Mouse (Mus musculus): ENCODE results near the gene Lamb3. TPM values are rescaled to one million over a fixed set of nuclear protein-coding genes. Genes with fewer than 3 reads are reported as not detected.

The Lamb3 gene
- polyA plus RNA-seq, 1 experiment from 2014 or later: 34.9 TPM

DNA sequence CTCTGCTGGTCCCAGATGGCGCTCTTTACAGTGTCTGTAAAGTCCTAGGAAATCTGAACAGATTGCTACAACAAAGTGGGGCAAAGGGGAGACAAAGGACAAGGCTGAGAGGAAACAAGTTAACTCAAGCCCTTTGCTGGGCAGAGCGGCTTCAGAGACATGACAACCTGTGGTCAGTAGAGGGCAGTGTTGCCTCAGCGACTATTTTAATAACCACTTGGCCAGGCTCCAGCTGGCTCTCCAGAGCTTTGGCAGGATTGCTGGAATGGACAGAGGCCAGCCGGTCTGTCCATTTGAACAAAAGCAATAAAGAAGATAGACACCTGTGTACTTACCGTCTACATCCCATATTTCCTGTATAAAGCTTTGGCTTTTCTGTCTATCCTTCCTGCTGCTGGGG, 178.6 kb downstream of the Lamb3 start:
- H3K9me3 ChIP-seq (ENCODE audit: control insufficient read depth, low read length): no peaks in the 10 kb centered on the region
- H3K36me3 ChIP-seq (ENCODE audit: control insufficient read depth, insufficient read depth, low read length): no peaks in the 10 kb centered on the region
- no peak overlapping the region for H3K4me3 ChIP-seq (ENCODE audit: low read depth, low read length)
- H3K4me2 ChIP-seq (replicated peaks; ENCODE audit: low read depth): no peak overlapping the region
- H3K27ac ChIP-seq (replicated peaks): no peak overlapping the region
- TF ChIP-seq EP300 (optimal IDR thresholded peaks at IDR 0.05) (no peak), CTCF (IDR thresholded peaks at IDR 0.05; ENCODE audit: low read depth) (peak; percentile 96)
- DNase-seq (ENCODE audit: low spot score) (peak; percentile 86), ATAC-seq (ENCODE audit: low FRiP score, low TSS enrichment) (peak; percentile 65)
- H3K4me1 ChIP-seq (replicated peaks; ENCODE audit: control insufficient read depth, insufficient read depth): peaks cover 7% of the 10 kb centered on the region; the same call in 1 of the 2 replicates
- no peaks in the 10 kb centered on the region for H3K27me3 ChIP-seq (ENCODE audit: control insufficient read depth, insufficient read depth, low read length)
- no peak overlapping the region for H3K9ac ChIP-seq (ENCODE audit: low read length)
- WGBS: 2% methylated on average over 5 of the region's 5 CpGs

DNA sequence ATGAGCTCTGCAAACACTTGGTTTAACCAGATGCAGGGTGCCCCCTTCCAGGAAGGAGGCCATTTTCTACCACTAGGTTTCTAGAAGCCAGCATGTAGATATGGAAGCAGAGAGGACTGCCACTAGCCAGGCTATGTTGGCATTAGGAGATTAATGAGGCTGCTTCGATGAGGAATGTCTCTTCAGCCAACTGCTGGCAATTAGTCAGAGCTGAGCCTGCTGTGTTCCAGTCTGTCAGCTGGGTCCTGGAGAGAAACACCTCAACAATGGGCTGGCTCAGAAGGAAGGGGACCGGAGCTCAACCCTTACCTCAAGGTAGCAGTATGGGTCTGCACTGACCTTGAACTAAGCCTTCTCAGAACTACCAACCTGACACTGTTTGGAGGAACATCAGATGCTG, 179.7 kb downstream of the Lamb3 start:
- Histone ChIP-seq H3K4me3 (ENCODE audit: low read depth, low read length) (no peak overlapping the region), H3K4me2 (replicated peaks; ENCODE audit: low read depth) (no peak overlapping the region), H3K4me1 (replicated peaks; ENCODE audit: control insufficient read depth, insufficient read depth) (peaks cover 7% of the 10 kb centered on the region; the same call in 1 of the 2 replicates), H3K9ac (ENCODE audit: low read length) (no peak overlapping the region), H3K27me3 (ENCODE audit: control insufficient read depth, insufficient read depth, low read length) (no peaks in the 10 kb centered on the region), H3K9me3 (ENCODE audit: control insufficient read depth, low read length) (no peaks in the 10 kb centered on the region), H3K36me3 (ENCODE audit: control insufficient read depth, insufficient read depth, low read length) (no peaks in the 10 kb centered on the region), H3K27ac (replicated peaks) (no peak overlapping the region)
- no peak for DNase-seq (ENCODE audit: low spot score)
- 47% methylated on average over 2 of the region's 2 CpGs for WGBS
- no peak for ATAC-seq (ENCODE audit: low FRiP score, low TSS enrichment)
- TF ChIP-seq EP300 (optimal IDR thresholded peaks at IDR 0.05) (no peak), CTCF (IDR thresholded peaks at IDR 0.05; ENCODE audit: low read depth) (no peak)

DNA sequence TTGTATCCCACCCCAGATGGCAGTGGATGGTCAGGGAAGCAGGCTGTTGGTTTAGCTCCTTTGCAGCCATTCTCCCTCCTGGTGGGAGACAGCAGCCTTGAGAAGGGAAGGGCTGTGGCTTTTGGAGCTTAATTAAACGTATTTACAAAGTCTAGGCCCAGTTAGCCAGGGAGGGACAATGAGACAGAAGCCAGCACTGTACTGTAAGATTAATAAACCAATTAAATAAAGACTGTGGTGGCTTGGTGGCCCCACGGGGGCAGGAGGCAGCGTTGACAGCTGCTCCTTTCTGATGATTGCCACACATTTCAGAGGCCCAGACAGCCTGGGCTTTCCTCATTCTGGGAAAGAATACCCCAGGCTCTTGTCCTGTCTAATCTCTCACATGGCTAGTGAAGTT, 182.0 kb downstream of the Lamb3 start:
- H3K9me3 ChIP-seq (ENCODE audit: control insufficient read depth, low read length): no peaks in the 10 kb centered on the region
- H3K4me3 ChIP-seq (ENCODE audit: low read depth, low read length): no peak overlapping the region
- ATAC-seq (ENCODE audit: low FRiP score, low TSS enrichment) (no peak), DNase-seq (ENCODE audit: low spot score) (no peak)
- H3K4me1 ChIP-seq (replicated peaks; ENCODE audit: control insufficient read depth, insufficient read depth): 0 out of 2 replicates have a peak, but pooled peaks cover 3% of the 10 kb centered on the region
- no peaks in the 10 kb centered on the region for H3K36me3 ChIP-seq (ENCODE audit: control insufficient read depth, insufficient read depth, low read length)
- H3K4me2 ChIP-seq (replicated peaks; ENCODE audit: low read depth): no peak overlapping the region
- H3K9ac ChIP-seq (ENCODE audit: low read length): no peak overlapping the region
- no peaks in the 10 kb centered on the region for H3K27me3 ChIP-seq (ENCODE audit: control insufficient read depth, insufficient read depth, low read length)
- 31% methylated on average over 3 of the region's 3 CpGs for WGBS
- no peak for TF ChIP-seq EP300 (optimal IDR thresholded peaks at IDR 0.05)
- no peak for TF ChIP-seq CTCF (IDR thresholded peaks at IDR 0.05; ENCODE audit: low read depth)
- H3K27ac ChIP-seq (replicated peaks): no peak overlapping the region

DNA sequence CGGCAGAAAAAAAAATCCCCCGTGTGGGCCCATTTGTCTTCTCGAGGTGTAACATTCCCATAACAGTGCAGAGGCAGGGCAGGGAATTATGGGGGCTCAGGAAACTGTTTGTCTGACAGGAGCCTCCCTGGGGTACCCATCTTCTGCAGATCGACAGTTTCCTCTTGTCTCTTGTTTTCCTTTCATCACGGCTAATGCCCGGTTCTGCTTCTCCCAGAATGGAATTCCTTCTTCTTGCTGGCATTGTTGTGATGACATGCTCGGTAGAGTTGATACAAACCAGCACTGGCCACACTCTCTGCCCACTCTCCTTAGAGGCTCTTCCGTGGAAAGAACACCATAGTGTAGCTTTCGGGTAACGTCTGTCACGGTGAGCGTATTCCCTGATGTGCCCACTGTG, 182.5 kb downstream of the Lamb3 start:
- H3K36me3 ChIP-seq (ENCODE audit: control insufficient read depth, insufficient read depth, low read length): no peaks in the 10 kb centered on the region
- ATAC-seq (ENCODE audit: low FRiP score, low TSS enrichment): no peak
- WGBS: 57% methylated on average over 12 of the region's 12 CpGs
- H3K4me2 ChIP-seq (replicated peaks; ENCODE audit: low read depth): no peak overlapping the region
- H3K4me3 ChIP-seq (ENCODE audit: low read depth, low read length): no peak overlapping the region
- 0 out of 2 replicates have a peak, but pooled peaks cover 3% of the 10 kb centered on the region for H3K4me1 ChIP-seq (replicated peaks; ENCODE audit: control insufficient read depth, insufficient read depth)
- H3K27me3 ChIP-seq (ENCODE audit: control insufficient read depth, insufficient read depth, low read length): no peaks in the 10 kb centered on the region
- no peak overlapping the region for H3K9ac ChIP-seq (ENCODE audit: low read length)
- no peaks in the 10 kb centered on the region for H3K9me3 ChIP-seq (ENCODE audit: control insufficient read depth, low read length)
- H3K27ac ChIP-seq (replicated peaks): no peak overlapping the region
- no peak for DNase-seq (ENCODE audit: low spot score)
- TF ChIP-seq CTCF (IDR thresholded peaks at IDR 0.05; ENCODE audit: low read depth): no peak
- no peak for TF ChIP-seq EP300 (optimal IDR thresholded peaks at IDR 0.05)

DNA sequence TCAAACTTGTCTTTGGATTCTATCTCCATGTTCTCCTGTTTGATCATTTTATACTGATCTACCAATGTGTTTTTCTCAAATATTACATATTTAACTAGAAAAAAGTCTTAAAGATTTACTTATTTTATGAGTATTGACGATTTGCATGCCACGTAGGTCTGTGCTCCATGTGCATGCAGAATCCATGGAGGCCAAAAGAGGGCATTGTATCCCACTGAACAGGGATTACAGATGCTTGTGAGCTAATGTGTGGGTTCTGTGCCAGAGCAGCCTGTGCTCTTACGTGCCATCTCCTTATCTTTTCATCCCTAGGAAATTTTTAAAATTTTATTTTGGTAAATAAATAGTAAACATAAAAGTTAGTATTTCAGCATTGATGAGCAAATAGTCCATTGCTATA, 184.8 kb downstream of the Lamb3 start:
- ATAC-seq (ENCODE audit: low FRiP score, low TSS enrichment): no peak

More for the DNA sequence above, 184.8 kb downstream of the Lamb3 start:
- WGBS: 90% methylated on average over 3 of the region's 3 CpGs
- H3K4me1 ChIP-seq (replicated peaks; ENCODE audit: control insufficient read depth, insufficient read depth): no peaks in the 10 kb centered on the region
- H3K36me3 ChIP-seq (ENCODE audit: control insufficient read depth, insufficient read depth, low read length): no peaks in the 10 kb centered on the region
- no peak for DNase-seq (ENCODE audit: low spot score)
- no peak overlapping the region for H3K4me3 ChIP-seq (ENCODE audit: low read depth, low read length)
- H3K27ac ChIP-seq (replicated peaks): no peak overlapping the region
- no peak overlapping the region for H3K4me2 ChIP-seq (replicated peaks; ENCODE audit: low read depth)
- TF ChIP-seq CTCF (IDR thresholded peaks at IDR 0.05; ENCODE audit: low read depth) (peak; percentile 30; the same call in 1 of the 2 replicates), EP300 (optimal IDR thresholded peaks at IDR 0.05) (no peak)
- H3K9me3 ChIP-seq (ENCODE audit: control insufficient read depth, low read length): no peaks in the 10 kb centered on the region
- no peak overlapping the region for H3K9ac ChIP-seq (ENCODE audit: low read length)
- no peaks in the 10 kb centered on the region for H3K27me3 ChIP-seq (ENCODE audit: control insufficient read depth, insufficient read depth, low read length)

Other genes with a start within 250 kb of the Lamb3 start
- gene Syt14, start 171.9 kb upstream of the Lamb3 start, polyA plus RNA-seq (2015; fragmentation: Nextera tagmentation; extraction: Ambion mirVana): 0.17 and 0.22 TPM in 2 replicates
- gene Diexf, start 77.4 kb upstream of the Lamb3 start, polyA plus RNA-seq (2015; fragmentation: Nextera tagmentation; extraction: Ambion mirVana): 2.1 and 2.4 TPM in 2 replicates
- gene Irf6, start 54.6 kb upstream of the Lamb3 start, polyA plus RNA-seq (2015; fragmentation: Nextera tagmentation; extraction: Ambion mirVana): 40.7 and 45.0 TPM in 2 replicates
- gene A130010J15Rik, start 39.7 kb upstream of the Lamb3 start, polyA plus RNA-seq (2015; fragmentation: Nextera tagmentation; extraction: Ambion mirVana): 11.4 and 11.7 TPM in 2 replicates
- 1.8 and 2.8 TPM in 2 replicates for gene Traf3ip3, start 6.0 kb upstream of the Lamb3 start, polyA plus RNA-seq (2015; fragmentation: Nextera tagmentation; extraction: Ambion mirVana)
- 2.8 and 3.0 TPM in 2 replicates for gene Hsd11b1, start 56.4 kb downstream of the Lamb3 start, polyA plus RNA-seq (2015; fragmentation: Nextera tagmentation; extraction: Ambion mirVana)
- 20.8 and 27.4 TPM in 2 replicates for gene G0s2, start 65.5 kb downstream of the Lamb3 start, polyA plus RNA-seq (2015; fragmentation: Nextera tagmentation; extraction: Ambion mirVana)
- gene Camk1g, start 162.6 kb downstream of the Lamb3 start, polyA plus RNA-seq (2015; fragmentation: Nextera tagmentation; extraction: Ambion mirVana): 1.5 and 1.6 TPM in 2 replicates